Mouse (Mus musculus) intestine, postnatal 0 days (tissue): Measurements from ENCODE around the gene Rab1b. TPM values are rescaled to one million over a fixed set of nuclear protein-coding genes. Genes with fewer than 3 reads are reported as not detected.
A peak's percentile ranks its signal among the peaks of the same experiment; 100 is the strongest.
"Not testable (repeated sequence)": the region's sequence is repeated elsewhere in the genome, so short reads cannot be mapped to it uniquely, and the experiment has no call there.

Experiments used
- ATAC-seq: fragments of 200-750 bp; cut with Nextera tagmentation; 2 replicates; pipeline ENCODE4 v1.8.0; 2017; ENCODE audit warnings: mild to moderate bottlenecking, moderate TSS enrichment, moderate library complexity
- H3K27ac ChIP-seq: fragments of 300-500 bp; sonication (generic); 2 replicates; pipeline ENCODE4 v1.5.1; 2014; ENCODE audit warnings: mild to moderate bottlenecking, low read depth, low read length, moderate library complexity
- H3K27me3 ChIP-seq: fragments of 300-500 bp; sonication (generic); replicated peaks from 2 replicates; pipeline ENCODE4 v1.6.1; 2014; ENCODE audit warnings: low read length, mixed read lengths; ENCODE audit not compliant: control insufficient read depth, insufficient read depth
- H3K36me3 ChIP-seq: fragments of 300-500 bp; sonication (generic); 2 replicates; pipeline ENCODE4 v1.6.1; 2014; ENCODE audit warnings: mild to moderate bottlenecking, moderate library complexity; ENCODE audit not compliant: control insufficient read depth, insufficient read depth
- H3K4me1 ChIP-seq: fragments of 300-500 bp; sonication (generic); replicated peaks from 2 replicates; pipeline ENCODE4 v1.6.1; 2014; ENCODE audit warnings: antibody characterized with exemption, low read length, mixed read lengths; ENCODE audit not compliant: control insufficient read depth, insufficient read depth
- H3K4me2 ChIP-seq: fragments of 300-500 bp; sonication (generic); replicated peaks from 2 replicates; pipeline ENCODE4 v1.6.1; 2014; ENCODE audit warnings: low read depth, mild to moderate bottlenecking, moderate library complexity
- H3K4me3 ChIP-seq: fragments of 300-500 bp; sonication (generic); 2 replicates; pipeline ENCODE4 v1.5.1; 2014; ENCODE audit warnings: low read depth, low read length
- H3K9ac ChIP-seq: fragments of 300-500 bp; sonication (generic); 2 replicates; pipeline ENCODE4 v1.6.1; 2014; ENCODE audit warnings: mild to moderate bottlenecking, low read depth, low read length
- H3K9me3 ChIP-seq: fragments of 300-500 bp; sonication (generic); 2 replicates; pipeline ENCODE4 v1.6.1; 2016; ENCODE audit warnings: mixed run types; ENCODE audit not compliant: control insufficient read depth
- CTCF ChIP-seq: sonication (generic); IDR thresholded peaks from 2 replicates; pipeline ENCODE4 v1.5.1; 2016; ENCODE audit warnings: low read depth, mild to moderate bottlenecking, control low read depth, antibody characterized with exemption, moderate library complexity
- WGBS: fragments of 180-500 bp; shearing (Covaris S2); extraction: QIAGEN DNeasy Blood & Tissue Kit; methylation state at CpG from one replicate; pipeline ENCODE4 v1.1.7; 2014; 5-methylcytosine and 5-hydroxymethylcytosine counted together
- polyA plus RNA-seq: library from polyadenylated mRNA; unstranded; fragments of >200 nt; fragmentation: Nextera tagmentation; extraction: Ambion mirVana; gene quantifications from 2 replicates; pipeline ENCODE4 v1.2.1, GENCODE M21; 2015

Rab1b gene
- polyA plus RNA-seq, 1 experiment from 2014 or later, result 185 TPM

DNA sequence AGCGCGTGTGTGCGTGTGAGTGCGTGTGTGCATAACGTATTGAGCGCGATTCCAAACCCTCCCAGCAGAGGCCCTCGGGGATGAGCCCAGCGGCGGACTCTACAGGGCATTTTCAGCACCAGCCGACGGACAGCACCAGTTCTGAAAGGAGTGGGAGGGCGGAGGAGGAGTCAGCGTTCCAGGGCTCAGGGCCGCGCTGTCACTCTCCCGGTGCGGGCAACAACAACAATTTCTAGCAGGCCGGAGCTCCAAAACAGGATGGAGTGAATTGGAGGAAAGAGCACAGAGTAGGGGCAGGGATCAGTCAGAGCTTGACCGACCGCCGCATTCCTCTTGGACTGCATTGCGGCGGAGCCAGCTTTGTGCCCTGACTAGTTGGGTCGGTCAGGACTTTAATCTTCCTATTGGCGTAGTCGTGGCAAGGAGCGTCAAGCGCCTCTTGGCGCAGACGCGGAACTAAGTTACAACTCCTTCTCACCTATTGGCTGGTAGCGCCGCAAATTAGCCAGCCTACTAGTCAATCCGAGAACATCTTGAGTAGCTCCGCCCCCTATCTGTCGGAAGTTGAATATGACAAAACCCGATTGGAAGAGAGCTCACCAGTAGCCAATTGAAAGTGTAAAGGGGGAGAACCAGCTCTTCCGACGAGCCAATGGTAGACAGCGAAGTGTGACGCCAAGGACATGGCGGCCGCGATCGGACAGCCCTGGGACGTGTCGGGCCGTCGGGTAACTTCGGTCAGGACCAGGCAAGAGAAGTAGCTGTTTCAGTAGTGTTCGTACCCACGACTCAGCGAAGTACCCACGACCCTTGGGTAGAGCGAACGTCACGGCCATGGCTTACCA, 18.8 kb downstream of the Rab1b start, which contains the start of gene Yif1a:
Yif1a (plus strand) TSS at position 655 of the 845 bp plus-strand sequence.
- under 1% methylated on average over 58 of the region's 58 CpGs for WGBS
- Histone ChIP-seq H3K9ac (peak within 1 kb of the TSS; percentile 78), H3K27me3 (peaks cover 29% of the 10 kb centered on the region), H3K9me3 (no peaks in the 10 kb centered on the region), H3K4me2 (peak within 1 kb of the TSS; percentile 81), H3K4me1 (peaks cover 8% of the 10 kb centered on the region; the same call in 1 of the 2 replicates), H3K4me3 (peak within 1 kb of the TSS; percentile 91), H3K27ac (peak within 1 kb of the TSS; percentile 95), H3K36me3 (peaks cover 33% of the 10 kb centered on the region)
- TF ChIP-seq CTCF, result peak; percentile 87
- peak; percentile 90 for ATAC-seq

DNA sequence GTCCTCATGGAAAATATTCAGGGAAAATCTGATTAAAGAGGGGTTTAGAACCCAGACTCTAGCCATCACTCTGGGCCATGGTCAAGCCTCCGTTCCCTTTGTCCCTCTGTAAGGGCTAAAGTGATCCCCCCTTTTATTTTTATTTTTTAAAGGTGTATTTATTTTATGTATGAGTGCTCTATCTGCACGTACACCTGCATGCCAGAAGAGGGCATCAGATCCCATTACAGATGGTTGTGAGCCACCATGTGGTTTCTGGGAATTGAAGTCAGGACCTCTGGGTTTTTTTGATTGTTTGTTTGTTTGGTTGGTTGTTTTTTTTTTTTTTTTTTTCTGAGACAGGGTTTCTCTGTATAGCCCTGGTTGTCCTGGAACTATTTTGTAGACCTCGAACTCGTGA, 20.3 kb downstream of the Rab1b start:
- peaks cover 45% of the 10 kb centered on the region for H3K27me3 ChIP-seq
- peaks cover 18% of the 10 kb centered on the region for H3K36me3 ChIP-seq
- not testable (repeated sequence) for ATAC-seq, H3K4me2 ChIP-seq, H3K4me1 ChIP-seq, H3K9ac ChIP-seq, H3K4me3 ChIP-seq, H3K27ac ChIP-seq, H3K9me3 ChIP-seq
- peak; percentile 40 for TF ChIP-seq CTCF
- WGBS, result 53% methylated on average over 4 of the region's 4 CpGs

DNA sequence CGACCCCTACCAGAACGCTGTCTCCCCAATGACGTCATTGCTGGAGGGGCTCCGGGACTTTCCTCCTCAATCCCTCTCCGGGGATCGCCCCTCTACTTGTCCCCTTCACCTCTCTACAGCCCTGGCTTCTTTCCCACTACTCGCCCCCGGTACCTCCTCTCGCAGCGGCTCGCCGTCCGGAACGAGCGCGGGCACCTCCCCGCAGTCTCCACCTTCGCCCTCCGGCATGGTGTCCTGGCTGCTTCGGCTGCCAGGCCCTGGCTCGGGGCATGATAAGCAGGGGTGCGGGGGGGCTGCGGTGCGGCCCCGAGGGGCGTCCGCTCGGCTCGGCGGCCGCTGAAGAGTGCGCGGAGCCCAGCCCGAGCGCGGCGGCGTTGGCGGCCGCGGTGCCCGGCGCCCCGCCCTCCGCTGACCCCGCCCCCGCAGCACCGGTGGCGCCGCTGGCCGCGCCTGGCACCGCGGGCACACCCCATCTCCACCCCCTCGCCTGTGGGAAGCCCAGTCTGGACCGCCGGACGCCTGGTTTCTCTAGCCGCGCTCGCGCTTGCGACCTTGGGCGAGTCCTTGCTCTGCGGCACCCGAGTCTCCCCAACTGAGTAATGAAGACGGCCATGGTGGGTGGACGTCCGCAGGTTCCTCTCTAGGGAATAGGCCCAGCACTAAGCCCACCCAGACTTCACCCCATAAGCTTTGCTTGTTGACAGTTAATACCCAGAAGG, 21.6 kb downstream of the Rab1b start, which contains the start of gene Tmem151a:
Tmem151a (minus strand) TSS at position 387 of the 719 bp plus-strand sequence.
- H3K4me1 ChIP-seq, result peaks cover 8% of the 10 kb centered on the region; the same call in 1 of the 2 replicates
- H3K9ac ChIP-seq, result 0 out of 2 replicates have a peak within 1 kb of the TSS, but pooled peaks have one; percentile 19
- H3K27me3 ChIP-seq, result peaks cover 55% of the 10 kb centered on the region
- WGBS, result under 1% methylated on average over 69 of the region's 69 CpGs
- no peak within 1 kb of the TSS for H3K27ac ChIP-seq
- peaks cover 8% of the 10 kb centered on the region for H3K36me3 ChIP-seq
- no peak for TF ChIP-seq CTCF
- H3K4me2 ChIP-seq, result peak within 1 kb of the TSS; percentile 84
- ATAC-seq, result no peak
- peak within 1 kb of the TSS; percentile 53 for H3K4me3 ChIP-seq
- no peaks in the 10 kb centered on the region for H3K9me3 ChIP-seq

DNA sequence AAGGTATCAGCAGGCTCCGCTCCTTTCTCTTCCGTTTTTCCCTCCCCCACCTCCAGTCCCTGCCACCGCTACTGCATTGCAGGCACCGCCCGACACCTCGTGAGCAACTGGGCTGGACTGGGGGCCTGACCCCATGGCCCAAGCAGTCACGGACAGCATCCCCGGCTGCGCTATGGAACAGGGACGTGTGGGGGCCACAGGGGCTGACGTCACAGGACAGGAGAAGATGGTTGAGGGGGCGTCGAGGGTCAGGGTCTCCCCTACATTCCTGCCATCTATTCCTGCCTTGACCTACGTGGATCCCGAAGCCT, 22.1 kb downstream of the Rab1b start:
- H3K9me3 ChIP-seq, result no peaks in the 10 kb centered on the region
- peaks cover 8% of the 10 kb centered on the region; the same call in 1 of the 2 replicates for H3K4me1 ChIP-seq
- peaks cover 57% of the 10 kb centered on the region for H3K27me3 ChIP-seq
- no peak overlapping the region for H3K9ac ChIP-seq
- peak overlapping the region; percentile 53 for H3K4me3 ChIP-seq
- 3% methylated on average over 14 of the region's 15 CpGs for WGBS
- no peak for TF ChIP-seq CTCF
- peaks cover 4% of the 10 kb centered on the region for H3K36me3 ChIP-seq
- H3K27ac ChIP-seq, result no peak overlapping the region
- ATAC-seq, result no peak
- H3K4me2 ChIP-seq, result peak overlapping the region; percentile 84

DNA sequence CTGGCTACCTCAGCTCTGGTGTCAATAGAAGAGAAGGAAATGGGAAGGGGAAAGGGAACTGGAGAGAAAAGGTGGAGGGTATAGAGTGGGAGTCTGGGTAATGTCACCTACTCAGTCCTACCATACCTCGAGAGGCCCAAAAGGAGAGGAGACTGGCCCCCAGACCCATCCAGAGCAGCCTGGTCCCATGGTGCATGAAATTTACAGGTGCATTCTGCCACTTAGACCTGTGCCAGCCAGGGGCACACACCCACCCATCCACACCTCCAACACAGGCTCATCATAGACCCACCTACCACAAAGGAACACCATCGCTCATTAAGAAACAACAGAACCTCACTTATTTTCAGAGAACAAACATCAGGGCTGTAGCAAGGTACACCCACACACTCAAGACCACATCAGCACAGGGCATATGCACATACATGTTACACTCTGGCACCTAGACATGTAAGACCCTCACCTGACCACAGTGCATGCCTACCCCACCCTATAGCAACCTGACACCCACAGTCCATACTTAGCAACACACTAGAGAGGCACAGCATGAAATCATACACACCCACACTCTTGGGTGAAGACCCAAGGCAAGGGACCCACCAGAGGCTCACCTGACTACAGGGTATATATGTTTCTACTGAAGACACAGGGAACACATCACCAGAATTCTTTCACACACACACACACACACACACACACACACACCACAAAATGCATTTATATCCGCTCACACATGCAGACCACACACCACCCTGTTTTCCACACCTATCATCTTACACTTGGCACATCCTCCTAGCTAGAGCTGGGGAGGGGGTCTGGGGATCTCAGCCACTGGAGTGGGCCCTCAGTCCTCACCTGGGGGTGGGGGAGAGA, 22.7 kb downstream of the Rab1b start:
- H3K27me3 ChIP-seq, result peaks cover 58% of the 10 kb centered on the region
- ATAC-seq, result no peak
- peak overlapping the region; percentile 53; the same call in 1 of the 2 replicates for H3K4me3 ChIP-seq
- H3K27ac ChIP-seq, result no peak overlapping the region
- no peak overlapping the region for H3K9ac ChIP-seq
- H3K4me1 ChIP-seq, result peaks cover 5% of the 10 kb centered on the region; the same call in 1 of the 2 replicates
- peak overlapping the region; percentile 84 for H3K4me2 ChIP-seq
- H3K9me3 ChIP-seq, result no peaks in the 10 kb centered on the region
- H3K36me3 ChIP-seq, result no peaks in the 10 kb centered on the region
- TF ChIP-seq CTCF, result no peak
- WGBS, result 64% methylated on average over 3 of the region's 3 CpGs
